Mouse (Mus musculus) thymus, adult 18-20 months (tissue): Measurements from ENCODE around the gene Tle4.

Experiments
- DNase-seq, 2 experiments: peaks; one replicate each; pipeline ENCODE4 v3.0.0; 2022; ENCODE audit warnings: mixed read lengths in 2 of 2

The Tle4 gene

DNA sequence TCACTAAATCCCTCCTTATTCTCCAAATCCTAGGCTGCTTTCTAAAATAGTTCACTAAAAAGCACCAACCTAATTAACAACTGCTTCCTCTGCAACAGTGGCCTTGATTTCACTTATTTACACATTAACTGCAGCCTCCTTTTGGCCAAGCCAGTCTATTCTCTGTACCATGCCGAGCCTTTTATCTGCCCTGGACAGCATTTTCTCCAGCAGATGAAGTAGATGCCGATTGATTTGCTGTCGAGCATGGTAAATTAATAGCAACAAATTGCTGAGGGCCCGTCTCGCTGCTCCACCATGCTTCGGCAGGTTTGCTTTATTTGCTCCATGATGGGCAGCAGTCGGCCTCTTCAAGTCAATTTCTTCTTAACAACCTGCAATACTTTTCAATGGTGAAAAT, 7.7 kb downstream of the Tle4 start:
- DNase-seq: no peak

DNA sequence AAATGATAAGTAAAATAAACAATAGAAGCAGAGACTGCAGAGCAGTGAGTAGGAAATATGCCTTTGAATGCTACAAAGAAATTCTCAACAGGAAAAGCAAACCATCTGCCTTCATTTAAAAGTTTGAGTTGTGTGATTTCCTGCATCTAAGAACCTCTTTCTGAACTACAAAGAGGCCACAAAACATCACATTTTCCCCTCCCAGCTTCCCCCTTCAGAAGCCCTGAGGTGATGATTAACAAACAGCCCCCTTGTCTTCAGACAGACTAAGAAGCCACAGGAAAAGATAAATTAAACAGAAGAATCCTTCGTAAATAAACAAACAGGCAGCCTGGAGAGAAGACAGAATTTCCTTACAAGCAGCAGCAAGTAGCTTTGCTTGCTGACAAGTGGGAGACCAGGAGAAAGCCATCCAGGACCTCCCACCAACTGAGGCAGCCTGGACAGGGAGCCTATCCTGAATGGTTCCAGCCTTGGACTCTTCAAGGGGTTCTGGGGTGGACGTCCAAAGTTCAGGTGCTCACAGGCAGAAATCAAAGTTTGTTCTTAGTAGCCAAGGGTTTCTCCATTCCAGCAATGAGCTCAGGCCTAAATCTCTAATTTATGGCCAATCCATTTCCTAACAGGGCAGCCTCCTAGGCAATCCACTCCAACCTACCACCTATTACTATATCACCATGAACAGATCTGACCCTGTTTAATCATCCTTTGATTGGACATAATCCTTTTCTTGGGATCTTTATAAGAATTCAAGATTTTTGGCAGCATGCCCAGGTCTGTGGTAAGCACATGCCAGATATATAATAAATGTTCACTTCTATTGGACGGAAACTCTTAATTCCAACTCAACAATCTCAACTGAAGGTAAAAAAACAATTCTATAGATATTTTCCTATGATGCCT, 9.4 kb downstream of the Tle4 start:
- peak in 1 of 2 experiments; percentile 20 for DNase-seq

DNA sequence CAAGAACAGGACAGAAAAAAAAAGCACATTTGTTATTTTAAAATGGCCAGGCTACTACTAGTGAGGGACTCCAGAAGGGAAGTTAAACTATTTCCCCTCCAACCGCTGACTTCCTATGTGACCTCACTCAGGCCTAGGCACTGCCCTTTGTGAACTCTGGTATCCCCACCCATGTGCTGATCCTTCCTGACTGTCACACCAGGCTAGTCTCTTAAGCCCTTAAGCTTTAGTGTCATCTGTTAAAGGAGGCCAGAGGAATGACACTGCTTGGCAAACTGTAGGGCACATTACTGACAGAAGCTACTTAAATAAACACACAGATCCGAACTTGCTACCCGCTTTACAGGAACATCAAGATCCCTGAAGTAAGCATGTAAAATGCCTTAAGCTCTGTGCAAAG, 11.7 kb downstream of the Tle4 start:
- no peak for DNase-seq

DNA sequence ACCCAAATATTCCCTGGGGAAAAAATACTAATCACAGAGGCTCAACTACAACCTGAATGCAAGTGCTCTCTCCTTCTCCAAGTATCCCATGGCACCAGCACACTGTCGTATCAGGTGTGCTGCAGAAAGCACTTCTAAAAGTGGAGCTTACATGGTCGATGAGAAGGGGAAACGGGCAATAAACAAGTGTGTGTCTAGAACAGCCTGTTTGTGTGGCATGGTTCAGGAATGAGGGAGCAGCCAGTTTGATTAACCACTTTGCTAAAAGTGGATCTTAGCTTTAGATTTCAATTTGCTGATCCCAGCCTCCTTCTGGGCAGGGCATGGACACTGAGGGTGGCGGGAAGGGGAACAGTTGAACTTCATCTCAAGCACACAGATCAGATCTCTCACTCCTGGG, 12.1 kb downstream of the Tle4 start:
- no peak for DNase-seq

DNA sequence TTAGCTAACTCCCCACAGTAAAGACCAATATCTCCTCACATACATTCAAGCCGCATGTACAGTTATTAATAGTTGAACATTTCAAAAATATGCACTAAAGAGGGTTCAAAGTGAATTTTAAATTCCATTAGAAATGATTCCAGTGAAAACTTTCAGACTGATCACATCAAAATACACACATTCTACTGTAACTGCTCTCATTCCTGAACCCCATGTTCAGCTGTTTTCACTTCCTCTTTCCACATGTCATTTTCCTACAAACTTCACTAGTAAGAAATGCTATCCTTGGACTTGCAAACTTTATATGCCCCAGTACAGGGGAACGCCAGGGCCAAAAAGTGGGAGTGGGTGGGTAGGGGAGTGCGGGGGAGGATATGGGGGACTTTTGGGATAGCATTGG, 12.6 kb downstream of the Tle4 start:
- no peak for DNase-seq

DNA sequence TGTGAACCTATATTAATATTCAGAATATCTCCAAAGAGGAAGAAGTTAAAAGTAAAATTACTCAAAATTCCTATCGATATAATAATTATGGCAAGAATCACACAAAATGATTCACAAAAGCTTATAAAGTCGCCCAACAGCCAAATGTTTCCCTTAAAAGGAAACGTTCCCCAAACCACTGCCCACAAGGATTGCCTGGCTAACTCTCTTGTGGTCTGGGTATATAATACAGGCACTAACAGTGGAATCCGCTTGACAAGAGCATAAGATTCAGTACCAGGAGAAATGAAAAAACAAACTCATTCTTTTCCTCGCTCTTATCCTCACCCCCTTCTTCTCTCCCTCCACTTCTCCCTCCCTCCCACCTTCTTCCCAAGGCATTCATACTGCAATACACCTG, 19.2 kb downstream of the Tle4 start:
- no peak for DNase-seq

DNA sequence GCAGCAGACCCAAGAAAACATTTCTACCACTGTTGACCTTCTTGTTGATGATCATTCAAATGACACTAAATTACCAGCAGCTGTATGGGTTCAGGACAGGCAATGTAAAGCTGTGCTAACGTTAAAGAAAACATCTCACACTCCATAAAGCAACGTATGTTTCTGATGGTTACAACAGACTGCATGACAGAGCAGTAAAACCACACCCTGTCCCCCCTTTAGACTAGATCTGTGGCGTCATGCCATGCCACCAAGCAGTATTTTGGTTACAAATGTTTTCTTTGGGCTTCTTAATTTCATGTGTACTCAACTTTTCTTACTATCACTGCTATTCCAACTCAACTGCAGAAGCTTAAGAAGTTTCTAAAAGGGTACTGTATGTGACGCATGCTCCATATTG, 19.8 kb downstream of the Tle4 start:
- no peak for DNase-seq

DNA sequence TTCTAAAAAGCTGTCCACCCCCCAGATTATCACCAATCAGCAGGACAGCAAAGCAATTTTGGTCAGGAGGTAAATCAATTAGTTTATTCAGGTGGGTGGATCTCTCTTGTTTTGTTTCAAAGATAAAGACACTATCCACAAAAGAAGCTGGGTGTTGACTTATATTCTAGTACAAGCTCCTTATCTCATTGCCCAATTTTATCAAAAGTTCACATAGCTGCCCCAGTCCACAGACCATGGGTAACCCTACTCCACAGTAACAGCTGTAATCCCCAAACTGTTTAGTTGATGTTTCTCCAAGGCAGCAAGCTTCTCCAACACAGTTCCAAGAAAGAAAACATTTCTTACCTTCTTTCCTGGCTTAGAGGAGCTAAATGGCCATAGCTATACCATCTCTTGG, 21.5 kb downstream of the Tle4 start:
- no peak for DNase-seq

DNA sequence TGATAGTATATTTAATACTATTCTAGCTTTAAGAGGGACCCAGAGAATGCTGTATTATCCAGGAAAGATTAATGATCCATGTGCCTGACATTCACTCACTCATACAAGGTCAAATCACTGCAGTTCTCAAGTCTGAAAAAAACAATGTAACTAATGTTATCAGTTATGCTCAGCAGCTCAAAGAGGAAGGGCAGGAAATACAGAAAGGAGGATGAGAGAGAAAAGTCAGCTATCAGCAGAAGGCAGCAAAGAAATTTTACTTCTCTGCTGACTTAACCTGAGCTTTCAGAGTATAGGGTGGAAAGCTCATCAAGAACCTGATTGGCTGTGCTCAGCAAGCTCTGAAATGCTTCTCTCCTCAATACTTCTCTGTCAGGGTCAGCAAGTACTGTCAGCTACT, 29.0 kb downstream of the Tle4 start:
- no peak for DNase-seq

DNA sequence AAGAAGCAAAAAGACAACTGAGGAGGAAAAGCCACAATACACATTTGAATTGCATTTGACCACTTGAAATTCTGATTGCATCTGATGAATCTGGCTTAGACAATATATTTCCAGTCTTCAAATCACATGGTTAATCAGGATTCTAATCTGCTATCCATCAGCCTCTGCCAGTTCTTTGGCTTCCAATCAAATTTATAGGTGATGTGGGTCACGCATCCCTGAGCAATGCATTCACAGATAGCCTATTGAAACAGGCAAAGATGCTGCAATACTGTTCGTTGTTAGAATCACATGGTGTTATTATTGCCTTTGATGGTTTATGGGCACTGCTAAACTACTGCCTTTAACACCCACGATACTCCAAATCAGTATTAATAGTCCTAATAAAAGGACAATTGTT, 30.8 kb downstream of the Tle4 start:
- no peak for DNase-seq

DNA sequence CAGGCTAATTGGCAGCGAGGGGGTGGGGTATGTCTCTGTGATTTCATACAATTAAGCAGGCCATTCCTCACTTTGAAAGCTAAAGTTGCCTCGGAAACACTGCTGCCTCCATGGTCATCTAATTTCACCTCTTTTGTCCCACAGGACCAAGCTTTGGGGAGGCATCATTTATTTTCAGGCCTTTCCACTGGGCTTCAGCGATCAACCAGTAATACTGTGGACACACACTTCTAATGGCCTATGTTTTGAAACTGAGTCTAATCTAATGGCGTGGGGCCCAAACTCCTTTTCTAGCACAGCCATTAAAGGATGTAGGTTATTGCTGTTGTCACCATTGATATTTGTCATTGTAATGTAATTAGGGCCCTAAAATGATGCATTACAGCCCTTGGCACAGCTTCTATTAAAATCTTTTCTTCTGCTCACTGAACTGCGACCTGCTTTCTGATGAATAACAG, 31.3 kb downstream of the Tle4 start:
- DNase-seq: no peak

DNA sequence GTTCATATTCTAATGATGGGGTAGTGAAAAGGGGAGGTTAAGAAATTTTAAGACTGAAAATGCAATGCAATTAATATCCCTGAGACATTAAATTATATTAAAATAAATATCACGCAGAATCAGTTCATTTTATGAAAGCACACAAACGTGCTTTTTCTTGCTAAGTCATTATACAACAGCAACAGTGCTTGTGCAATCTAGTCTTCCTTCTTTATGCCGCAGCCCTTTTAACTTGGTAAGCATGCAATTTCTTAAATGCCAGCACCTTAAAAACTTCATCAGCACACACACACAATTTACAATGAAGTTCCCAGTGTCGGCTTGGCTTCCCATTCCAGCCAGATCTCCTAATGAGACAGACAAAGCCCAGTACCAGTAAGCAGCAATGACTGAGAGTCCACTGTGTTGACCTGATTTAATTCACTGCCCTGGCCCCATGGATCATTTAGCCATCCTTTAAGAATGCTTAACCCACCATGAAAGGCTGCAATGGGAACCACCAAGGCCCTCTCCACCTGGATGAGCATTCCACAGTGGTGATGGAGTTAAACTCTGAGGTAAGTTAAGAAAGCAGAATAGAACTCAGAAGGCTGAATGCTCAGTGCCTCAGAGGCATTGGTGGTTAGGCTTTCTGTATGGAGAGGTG, 32.3 kb downstream of the Tle4 start:
- no peak for DNase-seq

DNA sequence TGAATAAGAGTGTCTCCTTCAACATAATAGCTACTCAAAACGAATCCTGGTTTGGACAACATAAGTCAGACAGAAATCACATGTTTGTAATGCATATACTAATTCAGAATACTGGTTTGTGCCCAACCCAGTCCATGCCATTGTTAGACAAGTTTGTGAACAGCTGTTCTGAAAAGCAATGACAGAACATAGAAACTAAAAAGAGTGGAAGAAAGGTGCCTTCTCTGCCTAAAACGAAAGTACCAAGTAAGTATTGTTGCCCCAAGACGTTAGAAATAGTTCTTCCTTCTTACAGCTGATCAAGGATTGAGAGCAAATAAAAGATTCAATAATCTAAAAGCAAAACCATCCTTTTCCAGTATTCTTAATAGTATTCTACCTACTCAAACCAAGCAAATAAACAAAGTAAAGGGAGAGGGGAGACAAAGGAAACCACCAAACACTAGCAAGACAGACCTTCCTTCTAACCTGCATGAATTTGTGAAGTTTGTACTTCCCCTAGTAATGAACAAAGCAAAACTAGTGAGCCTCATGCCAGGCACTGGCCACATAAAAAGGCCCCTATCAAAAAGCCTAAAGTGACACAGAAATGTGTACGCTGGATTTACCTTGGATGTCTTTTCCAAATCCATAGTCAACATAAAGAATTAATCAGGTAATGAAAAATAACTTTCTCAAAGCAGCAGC, 34.4 kb downstream of the Tle4 start:
- no peak for DNase-seq

DNA sequence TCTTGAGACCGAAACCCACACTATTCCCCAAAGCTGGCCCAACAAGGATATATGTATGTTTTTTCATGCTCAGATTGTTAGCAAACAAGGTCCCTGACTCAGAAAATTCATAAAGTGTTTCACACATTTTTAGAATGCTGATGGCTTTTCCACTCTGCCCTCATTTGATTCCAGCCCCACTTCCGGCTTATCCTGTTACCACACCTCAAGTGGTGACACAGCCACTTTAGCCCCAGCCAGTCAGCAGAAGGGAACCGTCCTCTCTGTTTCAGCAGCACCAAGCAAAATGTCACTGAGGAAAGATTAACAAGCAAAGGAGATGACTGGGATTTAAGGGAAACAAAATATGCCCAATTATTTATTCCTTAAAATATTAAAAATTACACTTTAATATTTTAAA, 50.0 kb downstream of the Tle4 start:
- DNase-seq: no peak

DNA sequence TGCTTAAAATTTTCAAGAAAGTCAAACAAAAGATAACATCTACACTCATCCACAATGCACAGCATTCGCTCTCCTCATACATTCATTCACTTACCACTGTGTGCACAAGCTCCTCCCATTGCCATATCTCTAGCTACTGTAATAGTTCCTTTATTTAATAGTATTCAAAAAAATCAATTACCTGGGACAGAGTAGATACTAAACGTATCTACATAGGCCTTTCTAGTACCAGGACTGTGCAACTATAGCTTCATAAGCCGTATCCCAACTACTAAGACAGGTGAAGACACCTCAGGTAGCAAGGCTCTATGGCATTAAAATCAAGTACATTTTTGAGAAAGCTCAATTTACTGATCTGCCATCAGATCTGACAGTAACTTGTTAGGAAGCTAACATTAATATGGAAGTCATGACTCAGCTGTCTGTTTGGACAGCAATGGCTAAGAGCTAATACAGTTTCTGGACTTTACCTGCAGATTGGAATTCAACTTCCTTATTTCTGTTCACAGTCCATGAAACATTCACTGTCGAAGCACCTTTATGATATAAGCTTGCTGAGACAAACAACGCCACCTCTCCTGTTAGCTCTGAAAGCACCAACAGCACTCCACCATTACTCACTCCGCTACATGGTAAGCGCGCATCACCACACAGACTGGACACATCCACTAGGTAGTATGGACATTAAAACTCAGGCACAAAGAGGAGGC, 50.6 kb downstream of the Tle4 start:
- DNase-seq: no peak

DNA sequence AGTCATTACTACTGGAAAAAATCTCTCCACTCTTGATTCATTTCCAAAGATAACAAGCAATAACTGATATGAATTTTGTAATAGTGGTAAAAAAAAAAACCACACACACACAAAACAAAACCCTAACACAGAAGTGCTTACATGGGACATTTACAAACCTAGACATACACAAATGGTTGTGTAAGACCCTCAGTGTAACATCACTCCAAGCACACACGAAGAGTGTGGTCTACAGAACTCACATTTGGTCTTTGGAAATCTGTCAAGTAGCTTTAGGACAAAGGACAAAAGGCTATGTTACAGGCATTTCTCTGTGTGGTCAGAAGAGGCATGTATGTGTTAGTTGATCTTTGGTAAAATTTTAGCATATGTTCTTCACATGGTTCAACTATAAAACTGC, 52.4 kb downstream of the Tle4 start:
- no peak for DNase-seq

DNA sequence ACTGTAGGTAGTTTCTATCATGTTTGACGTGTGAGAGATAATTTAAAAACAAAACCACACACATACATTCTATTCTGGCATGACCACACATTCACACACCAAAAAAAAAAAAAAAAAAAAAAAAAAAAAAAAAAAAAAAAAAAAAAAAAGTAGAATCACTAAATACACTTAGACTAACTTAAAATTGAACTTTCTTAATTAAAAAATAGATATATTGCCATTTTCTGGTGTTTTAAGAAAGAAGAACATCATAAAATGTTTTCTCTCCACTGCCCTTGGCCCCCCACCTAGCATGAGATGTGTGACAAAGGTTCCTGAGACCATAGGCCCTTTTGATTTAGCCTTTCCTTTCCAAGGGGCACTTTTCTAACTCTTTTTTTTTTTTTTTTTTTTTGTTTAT, 54.5 kb downstream of the Tle4 start:
- DNase-seq: no peak

DNA sequence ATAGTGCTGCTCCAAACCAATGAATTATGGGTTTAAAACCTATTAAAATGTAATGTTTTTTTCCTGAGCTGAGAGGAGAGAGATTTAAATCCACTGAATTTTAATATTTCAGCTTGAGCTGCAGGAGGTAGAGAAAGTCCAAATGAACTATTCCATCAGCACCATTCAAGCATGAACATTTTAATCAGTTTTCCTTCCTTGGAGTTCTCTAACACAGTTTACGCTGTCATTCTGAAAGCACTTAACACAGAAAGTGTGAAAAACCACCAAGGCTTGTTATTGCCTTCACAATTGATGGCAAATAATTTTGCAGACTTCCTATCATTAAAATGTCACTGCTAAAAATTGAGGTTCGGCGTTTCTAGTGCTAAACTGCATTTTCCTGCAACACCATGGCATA, 57.2 kb downstream of the Tle4 start:
- no peak for DNase-seq

DNA sequence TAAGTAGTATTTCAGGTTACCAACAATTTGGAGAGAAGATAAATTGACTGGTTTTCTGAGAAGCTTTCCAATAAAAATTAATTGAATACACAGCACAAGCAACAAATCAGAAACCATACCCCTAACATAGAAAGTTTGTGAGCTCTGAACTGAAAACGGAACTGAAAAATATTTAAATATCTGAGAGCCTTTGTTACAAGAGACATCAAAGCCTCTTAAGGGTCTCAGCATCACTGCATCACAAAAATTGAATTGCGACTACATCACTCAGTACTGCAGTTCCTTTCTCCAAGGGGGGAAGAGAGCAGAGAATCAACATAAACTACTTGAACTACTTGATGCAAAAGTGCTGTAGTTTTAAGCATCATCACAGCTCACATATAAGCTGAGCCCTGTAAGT, 61.2 kb downstream of the Tle4 start:
- DNase-seq: no peak

DNA sequence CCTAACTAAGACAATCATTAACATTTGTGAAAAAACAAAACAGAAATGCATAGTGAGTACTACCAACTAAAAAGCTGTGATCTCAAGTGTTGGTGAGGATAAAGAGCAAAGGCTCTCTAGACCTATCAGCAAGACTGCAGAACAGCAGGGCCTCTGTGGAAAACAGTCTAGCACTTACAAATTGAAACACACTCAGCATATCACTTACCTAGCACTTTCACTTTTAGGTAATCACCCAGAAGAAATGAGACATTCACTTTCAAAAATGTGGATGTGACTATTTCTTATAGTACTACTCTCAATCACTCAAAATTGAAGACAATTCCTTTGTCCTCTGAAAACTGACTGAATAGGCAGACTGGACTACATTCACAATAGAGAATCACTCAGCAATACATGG, 63.4 kb downstream of the Tle4 start:
- DNase-seq: no peak

DNA sequence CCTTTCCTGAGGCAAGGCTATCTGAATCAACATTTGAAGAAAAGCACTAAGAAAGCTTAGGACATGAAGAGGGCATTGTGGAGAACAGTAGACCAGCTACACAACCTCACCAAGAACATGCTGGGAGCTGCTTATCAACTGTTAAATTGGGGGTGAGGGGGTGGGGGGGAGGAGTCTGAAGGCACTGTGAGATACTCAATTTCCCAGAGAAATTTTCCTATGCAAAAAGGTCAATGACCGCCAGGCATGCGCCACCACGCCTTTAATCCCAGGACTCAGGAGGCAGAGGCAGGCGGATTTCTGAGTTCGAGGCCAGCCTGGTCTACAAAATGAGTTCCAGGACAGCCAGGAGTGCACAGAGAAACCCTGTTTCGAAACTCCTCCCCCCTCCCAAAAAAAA, 65.0 kb downstream of the Tle4 start:
- DNase-seq: no peak

DNA sequence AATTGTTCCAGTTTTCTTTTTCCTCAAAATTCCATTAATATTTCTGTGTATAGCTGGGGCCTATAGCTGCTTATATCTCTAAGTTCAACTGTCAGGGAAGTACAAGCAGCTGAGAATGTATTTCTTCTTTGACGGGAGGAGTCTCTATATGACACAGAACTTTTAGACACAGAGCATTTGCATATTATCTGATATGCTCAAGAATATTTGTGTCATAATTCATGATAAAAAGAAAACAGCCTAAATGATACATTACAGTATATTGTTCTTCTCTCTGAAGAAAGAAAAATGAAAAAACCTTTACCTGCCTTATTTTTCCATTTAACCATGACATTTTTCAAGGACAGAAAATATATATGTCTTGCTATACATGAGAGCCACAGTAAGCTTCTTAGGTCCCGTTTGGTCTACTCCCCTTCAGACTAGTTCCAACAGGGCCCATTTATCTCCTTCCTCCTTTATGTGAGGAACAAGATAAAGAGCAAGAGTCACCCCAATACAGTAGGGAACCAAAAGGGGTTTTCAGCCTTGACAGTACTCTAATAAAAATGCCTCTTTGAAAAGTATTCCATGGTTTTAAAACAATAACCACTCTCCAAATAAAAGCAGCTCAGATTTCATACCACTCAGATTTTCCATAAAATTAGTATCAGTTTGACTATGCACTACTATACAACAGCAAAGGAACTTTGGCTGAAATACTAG, 77.6 kb downstream of the Tle4 start:
- no peak for DNase-seq

DNA sequence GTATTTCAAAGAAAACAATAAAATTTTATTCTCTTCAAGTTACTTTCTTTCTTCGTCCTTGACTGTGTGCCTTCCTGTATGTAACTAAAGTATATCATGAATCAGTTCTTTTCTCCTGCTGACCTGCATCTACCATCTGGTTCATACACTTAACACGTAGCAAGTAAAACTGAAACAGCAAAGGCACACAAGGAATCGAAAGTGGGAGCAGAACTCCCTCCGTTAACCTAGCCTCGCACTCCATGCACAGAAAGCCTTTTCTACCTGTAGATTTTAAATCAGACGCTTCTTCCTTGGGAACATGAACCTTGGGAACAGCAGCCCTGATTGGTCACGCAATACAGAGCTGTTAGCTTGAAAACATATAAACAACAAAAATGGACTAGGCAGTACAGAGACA, 78.7 kb downstream of the Tle4 start:
- DNase-seq: no peak
